Mouse (Mus musculus) megakaryocyte-erythroid progenitor cell, adult 5-6 weeks (primary cell): Measurements from ENCODE around the gene D930048N14Rik. TPM values are rescaled to one million over a fixed set of nuclear protein-coding genes. Genes with fewer than 3 reads are reported as not detected.
"Not testable (repeated sequence)": the region's sequence is repeated elsewhere in the genome, so short reads cannot be mapped to it uniquely, and the experiment has no call there.

Experiments
- ATAC-seq: replicated peaks from 2 replicates; pipeline ENCODE4 v1.8.0; 2016; ENCODE audit warnings: mild to moderate bottlenecking, inconsistent platforms; ENCODE audit not compliant: severe bottlenecking, poor library complexity, low FRiP score, low TSS enrichment
- total RNA-seq, 2 experiments: library from RNA; stranded (forward) in 1 of 2; stranded (reverse) in 1 of 2; fragments of 200-1000, 215-1000 nt in 1 of 2; fragments of >200 nt in 1 of 2; fragmentation: Nextera tagmentation in 1 of 2; gene quantifications; 2 replicates each; pipeline ENCODE4 v1.2.3; 2014 to 2017

The D930048N14Rik gene
- total RNA-seq, 2 experiments from 2014 or later, result not detected

DNA sequence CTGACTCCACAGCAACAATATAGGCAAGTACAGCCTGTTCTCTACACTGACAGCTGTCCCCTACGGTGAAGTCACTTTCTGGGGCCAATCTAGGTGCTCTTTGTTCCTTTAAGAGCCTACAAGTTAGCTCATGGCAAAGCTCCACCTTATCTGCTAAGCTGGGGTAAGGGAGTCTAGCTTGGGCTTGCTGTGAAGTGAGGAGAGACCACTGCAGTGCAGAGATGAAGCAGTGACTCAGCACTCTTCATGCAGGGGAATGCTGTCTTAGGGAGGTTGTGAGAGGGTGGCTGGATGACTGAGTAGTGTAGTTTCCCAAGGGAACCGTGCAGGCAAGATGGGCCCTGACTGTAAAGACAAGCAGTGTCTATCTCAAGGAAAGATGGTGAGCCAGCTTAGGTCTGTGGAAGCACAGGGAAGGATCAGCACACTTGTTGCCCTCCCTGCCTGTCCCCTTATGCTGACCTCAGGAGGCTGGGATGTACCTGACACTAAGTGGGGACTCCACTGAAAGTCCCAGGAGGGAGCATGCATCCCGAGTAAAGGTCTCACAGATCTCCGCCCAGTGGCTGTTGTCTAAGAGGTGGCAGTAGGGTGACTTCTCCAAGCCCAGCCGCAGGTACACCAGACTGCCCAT, 25.4 kb upstream of the D930048N14Rik start:
- peak; percentile 72 for ATAC-seq

DNA sequence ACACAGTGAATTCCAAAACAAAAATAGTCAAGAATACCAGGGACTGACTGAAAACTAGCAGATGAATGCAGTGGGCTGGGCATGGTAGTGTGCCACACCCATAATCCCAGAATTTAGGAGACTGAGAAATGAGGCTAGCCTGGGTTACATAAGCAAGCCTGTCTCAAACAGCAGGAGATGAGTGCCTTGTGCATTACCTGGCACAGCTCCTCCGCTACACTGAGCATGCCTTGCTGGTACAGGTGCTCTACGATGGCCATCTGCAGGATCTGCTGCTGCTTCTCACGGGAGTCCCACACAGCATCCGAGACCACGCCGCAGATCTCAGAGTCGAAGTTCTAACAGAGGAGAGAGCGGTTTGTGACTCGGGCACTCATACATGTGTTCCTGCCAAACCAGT, 23.3 kb upstream of the D930048N14Rik start:
- no peak for ATAC-seq

DNA sequence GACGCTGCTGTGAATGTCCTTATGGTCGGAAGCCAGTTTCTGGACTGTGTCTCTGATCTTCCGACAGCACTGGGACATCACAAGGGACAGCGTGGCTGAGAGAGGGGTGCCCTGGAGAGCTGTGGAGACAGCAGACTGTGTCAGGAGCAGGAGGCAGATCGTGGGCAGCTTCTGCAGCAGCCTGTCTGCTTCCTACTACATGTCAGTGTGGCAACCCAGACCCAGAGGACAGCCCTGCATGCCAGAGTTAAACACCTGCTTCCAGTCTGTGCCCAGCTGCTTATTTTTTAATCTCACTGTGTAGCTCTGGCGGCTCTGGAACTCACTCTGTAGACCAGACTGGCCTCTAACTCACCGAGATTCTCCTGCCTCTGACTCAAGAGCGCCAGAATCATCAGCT, 22.8 kb upstream of the D930048N14Rik start:
- no peak for ATAC-seq

DNA sequence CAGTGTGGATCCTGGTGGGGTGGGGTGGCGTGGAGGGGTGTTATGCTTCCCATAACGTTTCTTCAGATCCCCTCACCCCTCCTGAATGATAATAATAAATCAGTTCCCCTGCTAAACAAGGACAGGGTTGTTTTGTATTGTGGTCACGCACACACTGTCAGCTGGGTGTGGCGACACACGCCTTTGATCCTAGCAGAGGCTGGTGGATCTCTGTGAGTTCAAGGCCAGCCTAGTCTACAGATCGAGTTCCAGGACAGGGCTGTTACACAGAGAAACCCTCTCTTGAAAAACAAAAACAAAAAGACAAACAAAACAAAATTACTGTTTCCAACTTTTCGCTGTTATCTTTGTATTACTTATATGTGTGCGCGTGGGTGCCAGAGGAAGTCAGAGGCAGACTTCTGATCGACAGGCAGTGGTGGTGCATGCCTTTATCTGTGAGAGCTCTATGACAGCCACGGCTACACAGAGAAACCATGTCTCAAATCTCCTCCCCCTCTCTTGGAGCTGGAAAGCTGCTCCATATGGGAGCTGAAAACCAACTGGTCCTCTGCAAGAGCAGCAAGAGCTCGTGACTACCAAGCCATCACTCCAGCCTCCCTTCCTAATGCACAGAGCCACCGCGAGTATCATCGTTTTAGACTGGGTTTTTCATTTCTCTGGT, 21.0 kb upstream of the D930048N14Rik start:
- no peak for ATAC-seq

DNA sequence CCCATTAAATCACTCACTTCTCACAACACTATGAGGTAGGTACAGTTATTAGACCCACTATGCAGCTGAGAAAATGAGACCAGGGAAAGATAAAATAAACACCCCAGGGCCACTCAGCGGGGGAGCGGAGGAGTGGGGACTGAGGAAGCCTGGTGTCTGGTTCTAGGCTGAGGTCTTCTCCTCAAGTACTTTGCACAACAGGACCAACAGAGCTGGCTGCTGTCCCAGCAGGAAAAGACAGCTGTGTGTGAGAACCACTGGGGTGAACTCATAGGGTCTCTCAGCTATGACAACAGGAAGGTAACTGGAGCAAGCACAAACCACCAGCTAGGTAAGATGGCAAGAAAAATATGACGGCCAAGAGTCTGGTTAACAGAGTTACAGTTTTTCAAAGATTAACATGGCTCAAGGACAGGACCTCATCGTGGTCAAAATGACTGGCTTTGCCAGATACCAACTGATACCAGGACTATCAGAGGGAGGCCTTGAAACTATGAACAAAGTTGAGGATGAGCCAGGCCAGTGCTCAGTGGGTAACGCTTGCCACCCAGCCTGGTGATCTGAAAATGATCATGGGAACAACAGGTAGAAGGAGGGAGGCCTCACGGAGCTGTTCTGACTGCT, 18.5 kb upstream of the D930048N14Rik start:
- ATAC-seq, result no peak

DNA sequence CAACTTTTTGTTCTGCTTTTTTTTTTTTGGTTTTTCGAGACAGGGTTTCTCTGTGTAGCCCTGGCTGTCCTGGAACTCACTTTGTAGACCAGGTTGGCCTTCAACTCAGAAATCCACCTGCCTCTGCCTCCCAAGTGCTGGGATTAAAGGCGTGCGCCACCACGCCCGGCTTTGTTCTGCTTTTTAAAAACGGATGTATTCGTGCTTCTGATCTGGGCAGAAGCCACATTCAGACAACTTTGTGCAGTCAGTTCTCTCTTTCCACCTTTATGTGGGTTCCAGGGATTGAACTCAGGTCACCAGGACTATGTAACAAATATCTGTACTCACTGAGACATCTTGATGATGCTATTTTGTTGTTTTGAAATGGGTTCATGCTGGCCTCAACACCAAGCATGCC, 17.6 kb upstream of the D930048N14Rik start:
- not testable (repeated sequence) for ATAC-seq

DNA sequence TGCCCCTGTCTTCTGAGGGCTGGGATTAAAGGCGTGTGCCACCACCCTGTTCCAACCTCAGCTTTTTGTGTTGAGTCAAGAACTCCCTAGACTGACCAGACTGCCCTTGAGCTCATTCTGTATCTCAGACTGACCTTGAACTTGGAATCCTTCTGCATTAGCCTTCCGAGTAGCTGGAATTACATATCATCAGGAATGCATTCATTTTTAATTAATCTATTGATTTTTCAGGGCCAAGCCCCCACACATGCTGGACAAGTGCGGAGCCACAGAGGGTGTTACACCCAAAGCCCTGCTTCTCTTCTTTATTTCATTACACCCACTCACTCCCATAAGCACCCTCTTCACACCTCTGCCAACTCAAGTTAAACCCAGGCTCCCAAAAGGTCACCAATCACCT, 17.0 kb upstream of the D930048N14Rik start:
- ATAC-seq, result no peak

DNA sequence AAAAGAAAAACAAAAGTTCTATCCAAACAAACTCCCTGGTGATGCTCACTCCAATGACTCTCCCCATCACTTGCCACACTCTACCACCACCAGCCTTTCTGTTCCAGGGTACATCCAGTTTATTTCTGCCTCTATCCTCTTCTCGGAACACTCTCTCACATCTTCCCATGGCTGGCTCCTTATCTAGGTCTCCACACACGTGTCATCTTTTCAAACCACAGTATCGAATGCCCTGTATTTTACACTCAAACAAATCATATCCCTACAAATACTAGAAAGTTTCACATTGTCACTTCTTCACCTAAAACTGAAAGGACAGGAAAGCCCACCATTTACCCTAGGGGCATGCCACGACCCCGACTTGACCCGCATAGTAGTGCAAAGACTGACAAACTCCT, 15.6 kb upstream of the D930048N14Rik start:
- ATAC-seq, result peak; percentile 23; the same call in 1 of the 2 replicates

DNA sequence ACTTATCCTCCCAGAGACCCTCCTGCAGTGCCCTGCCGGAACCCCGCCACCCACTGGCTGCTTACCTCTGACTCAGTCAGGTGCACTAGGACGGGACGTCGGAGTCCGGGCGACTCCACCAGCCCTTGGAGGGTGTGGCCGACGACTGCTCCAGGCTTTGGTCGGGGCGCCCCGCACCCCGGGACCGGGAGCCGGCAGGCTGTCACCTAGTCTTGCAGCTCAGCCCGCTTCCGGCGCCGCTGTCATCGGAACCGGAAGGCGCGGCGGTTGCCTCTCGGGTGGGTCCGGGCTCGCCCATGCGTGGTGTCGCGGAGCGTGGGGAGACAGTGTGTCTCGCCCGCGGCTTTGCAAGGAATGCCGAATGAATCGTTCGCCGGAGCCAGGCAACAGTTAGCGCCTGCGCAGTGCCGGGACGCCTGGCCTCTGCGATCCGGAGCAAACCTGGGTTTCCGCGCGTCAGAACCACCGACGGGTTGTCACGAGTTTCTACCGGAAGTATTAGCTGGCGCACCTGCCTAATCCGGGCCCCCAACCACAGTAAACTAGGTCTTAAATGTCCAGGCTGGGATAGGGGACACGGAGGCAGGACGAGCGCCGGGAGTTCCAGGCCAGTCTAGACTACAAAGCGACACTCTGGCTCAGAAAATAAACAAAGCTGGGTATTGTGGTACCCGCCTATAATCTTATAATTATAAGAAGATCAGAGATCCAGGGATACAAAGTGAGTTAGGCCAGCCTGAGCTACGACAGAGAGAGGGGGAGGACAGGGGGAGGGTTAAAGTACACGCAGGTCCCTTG, 15.0 kb upstream of the D930048N14Rik start, which contains the start of gene Rmnd5b:
Gene Rmnd5b, minus strand, starts transcription at position 372 of the 798 bp plus-strand sequence.
- peak; percentile 61 for ATAC-seq

DNA sequence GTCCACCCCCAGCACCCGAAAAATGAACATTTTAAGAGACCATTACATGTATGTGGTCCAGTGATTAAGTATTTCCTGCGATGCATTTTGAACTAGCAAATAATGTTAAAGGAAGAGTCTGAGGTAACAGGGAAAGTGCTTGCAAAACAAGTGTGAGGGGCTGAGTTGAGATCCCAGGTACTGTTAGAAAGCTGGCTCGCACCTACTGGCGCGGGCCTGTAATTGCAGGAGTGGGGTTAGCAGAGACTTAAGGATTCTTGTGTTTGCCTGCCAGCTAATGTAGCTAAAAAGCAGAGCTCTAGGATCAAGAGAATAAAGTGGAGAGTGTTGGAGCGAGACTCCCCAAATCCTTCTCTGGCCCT, 14.4 kb upstream of the D930048N14Rik start:
- peak; percentile 70 for ATAC-seq

DNA sequence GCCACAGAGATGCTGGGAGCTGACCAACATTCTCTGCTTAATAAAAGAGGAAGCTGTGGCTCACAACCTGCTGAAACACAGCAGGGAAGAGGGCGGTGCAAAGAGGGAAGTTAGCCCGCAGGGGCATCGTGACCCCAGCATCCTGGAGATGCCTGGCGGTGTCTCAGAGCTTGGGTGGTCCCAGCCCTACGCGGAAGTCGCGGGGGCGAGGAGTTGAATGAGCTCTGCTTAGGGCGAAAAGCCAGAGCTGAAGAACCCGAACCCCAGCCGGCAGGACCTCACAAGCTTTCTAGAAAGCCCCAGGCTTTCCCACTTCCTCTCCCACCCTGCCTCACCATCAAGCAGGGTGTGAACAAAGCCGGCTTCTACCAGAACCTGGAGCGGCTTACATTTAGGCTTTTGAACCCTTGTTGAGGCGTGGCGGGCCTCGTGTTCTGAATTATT, 12.8 kb upstream of the D930048N14Rik start:
- no peak; the same call in 1 of the 2 replicates for ATAC-seq

DNA sequence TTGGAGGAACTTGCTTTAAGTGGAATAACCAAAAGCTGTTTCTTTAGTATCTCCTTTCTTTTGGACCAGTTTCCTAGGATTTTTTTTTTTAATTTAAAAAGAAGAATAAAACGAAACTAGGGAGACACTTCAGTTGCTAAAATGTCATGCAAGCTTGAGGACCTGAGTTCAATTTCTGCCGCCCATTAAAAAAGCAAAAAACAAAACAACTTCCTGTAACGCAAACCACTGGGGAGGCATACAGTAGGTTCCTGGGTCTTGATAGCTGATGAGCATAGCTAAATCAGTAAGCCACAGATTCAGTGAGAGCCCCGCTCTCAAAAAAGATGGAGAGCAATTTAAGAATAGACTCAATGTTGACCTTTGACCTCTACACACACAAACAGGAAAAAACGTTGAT, 12.3 kb upstream of the D930048N14Rik start:
- no peak for ATAC-seq

DNA sequence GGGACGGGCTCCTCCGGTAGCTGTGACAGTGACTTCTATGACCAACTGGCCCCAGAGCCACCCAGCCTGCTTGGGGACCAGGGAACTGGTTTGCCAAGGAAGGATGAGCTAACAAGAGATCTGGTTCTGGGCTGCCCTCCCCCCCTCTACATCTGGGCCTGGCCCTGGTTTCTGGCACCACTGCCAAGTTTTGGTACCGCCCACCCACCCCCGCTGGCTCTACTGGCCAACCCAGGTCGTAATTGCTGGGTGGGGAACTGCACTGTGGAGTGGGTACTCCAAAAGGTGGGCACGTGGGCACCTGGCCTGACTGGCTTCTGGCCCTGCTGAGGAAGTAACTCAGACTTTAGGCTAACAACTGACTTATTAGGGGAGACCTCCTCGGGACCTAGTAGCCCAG, 10.0 kb upstream of the D930048N14Rik start:
- no peak for ATAC-seq

DNA sequence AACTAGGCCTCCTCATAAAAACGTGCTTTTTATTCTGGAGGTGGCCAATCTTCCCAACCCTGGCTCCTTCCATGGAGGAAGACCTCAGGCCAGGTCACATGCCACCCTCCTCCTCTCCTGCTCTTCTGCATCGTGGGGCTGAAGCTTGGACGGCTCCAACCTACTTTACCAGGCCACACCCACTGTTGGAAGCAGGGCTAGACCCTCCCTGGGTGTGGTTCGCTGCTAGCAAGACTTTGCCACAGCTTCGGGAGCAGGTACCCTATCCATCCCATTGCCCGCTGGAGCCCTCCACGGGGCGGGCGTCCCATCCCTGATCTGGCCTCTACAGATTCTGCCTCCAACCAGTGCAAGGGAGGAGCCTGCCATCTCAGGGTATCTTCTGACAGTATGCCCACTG, 7.6 kb upstream of the D930048N14Rik start:
- ATAC-seq, result 0 out of 2 replicates have a peak, but pooled peaks have one; percentile 15

DNA sequence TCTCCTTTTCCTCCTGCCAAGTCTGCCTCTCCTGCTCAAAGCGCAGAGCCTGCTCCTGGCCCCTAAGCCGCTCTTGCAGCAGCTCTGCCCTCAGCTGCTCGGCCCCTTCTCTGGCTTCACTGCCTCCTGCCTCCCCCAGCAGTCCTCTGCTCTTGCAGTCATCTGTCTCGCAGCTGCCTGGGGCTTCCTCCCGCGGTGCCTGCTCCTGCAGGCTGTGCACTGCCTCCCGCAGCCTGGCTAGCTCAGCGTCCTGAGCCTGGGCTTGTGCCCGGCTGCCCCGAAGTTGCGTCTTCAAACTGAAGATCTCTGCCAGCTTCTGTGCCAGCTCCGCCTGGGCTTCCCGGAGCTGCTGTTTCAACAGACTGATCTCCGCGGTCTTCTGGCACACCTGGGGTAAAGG, 7.0 kb upstream of the D930048N14Rik start:
- no peak for ATAC-seq

DNA sequence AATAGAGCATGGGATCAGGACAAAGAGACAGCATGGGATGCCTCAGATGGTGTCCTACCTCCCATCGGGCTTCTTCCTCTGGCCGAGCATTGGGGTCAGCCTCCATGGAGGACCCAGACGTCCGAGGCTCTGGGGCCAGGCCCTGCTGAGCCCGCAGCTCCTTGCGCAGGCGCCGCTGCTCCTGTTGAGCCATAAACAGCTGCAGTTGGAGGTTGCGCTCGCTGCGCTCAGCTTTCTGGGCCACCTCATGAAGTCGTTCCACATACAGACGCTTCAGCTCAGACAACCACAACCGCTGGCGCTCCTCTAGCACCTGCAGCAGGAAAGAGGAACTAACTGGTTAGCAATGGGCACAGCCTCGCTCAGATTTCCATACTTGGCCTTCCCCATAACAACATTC, 6.5 kb upstream of the D930048N14Rik start:
- no peak for ATAC-seq

DNA sequence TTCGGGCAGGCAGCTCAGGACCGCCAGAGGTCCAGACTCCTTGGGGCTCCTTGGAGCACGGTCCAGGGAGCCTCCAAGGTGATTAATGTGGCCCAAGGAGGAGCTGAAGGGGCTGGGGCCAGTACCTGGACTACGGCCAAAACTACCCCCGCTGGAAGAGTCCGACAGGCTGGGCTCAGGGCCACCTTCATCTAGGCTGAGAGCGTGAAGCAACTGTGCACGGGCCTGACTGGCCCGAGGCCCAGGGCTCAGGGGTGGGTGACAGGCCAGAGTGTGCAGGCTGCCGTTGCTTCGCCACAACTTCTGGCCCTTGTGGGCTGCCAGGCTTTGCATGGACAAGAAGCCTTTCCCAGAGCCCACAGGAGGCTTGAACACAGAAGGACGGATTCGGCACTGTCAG, 5.5 kb upstream of the D930048N14Rik start:
- ATAC-seq, result no peak

DNA sequence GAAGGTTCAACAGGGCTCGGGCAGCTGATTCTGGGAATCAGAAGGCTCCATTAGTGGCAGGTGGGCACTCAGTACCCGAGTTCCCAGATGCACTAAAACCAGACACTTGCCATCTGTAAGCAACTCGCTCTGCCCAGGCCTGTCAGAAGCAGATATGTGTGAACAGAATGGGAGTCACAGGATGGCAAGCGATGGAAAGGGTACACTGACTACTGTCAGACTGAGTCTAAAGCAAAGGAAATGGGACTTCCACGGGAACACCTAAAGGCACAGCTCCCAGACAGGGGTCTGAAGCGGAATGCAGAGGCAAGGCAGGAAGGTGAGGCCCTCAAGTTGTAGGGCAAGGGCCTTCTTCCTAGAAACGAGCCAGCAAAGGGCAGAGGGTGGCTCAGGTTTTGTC, 4.5 kb upstream of the D930048N14Rik start:
- ATAC-seq, result no peak

DNA sequence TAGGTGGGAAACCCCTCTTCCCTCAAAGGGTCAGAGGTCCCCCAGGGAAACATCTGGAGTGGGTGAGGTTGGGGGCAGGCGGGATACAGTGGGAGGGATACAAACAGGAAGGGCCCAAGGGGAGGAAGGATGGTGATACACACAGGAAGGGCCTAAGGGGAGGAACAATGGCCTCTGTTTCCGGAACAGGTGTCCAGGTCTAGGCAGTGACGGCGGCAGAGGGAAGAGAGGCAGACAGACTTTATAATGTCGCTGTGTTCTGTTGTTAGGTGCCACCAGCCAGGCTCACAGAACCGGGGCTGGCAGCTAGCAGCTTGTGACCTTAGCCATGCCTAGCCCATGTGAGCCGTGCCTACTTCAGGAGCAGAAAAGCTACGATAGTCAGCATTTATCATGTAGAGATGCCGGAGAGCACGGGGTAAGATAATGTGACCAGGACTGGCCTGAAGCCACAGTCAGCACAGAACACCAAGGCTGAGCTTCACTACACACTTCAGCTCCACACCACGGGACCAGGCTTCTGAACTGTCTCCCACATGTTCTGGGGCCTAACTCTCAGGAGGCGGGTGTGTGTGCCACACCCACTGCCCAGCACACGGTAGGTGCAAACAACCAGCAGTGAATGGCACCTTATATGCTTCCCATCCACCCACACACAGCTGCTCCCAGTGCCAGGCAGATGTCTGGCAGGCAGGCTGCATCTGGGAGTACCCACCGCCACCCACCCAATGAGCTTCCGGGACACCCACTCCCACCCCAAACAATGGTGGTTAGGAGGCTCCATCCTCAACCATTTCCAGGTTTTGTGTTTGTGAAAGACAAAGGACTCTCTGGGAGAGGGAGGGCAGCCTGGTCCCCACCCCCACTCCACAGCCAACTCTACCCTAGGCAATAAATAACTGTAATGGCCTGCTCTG, 3.7 kb upstream of the D930048N14Rik start:
- peak; percentile 30; the same call in 1 of the 2 replicates for ATAC-seq
